Mouse (Mus musculus) skeletal muscle tissue, adult 2 months (tissue): ENCODE data around the gene Pde4d.

Experiments
- DNase-seq: peaks from one replicate; pipeline ENCODE4 v3.0.0-alpha.2; 2012; ENCODE audit warnings: low read depth, low spot score

Pde4d gene

GRCm38 (mm10) chr13:108490872-108491271, 41.1 kb downstream of the Pde4d start:
- no peak for DNase-seq

GRCm38 (mm10) chr13:108492886-108493285, 43.1 kb downstream of the Pde4d start:
- DNase-seq = no peak

- DNase-seq = no peak
Observed at GRCm38 (mm10) chr13:108494365-108494764, 44.6 kb downstream of the Pde4d start.

DNA sequence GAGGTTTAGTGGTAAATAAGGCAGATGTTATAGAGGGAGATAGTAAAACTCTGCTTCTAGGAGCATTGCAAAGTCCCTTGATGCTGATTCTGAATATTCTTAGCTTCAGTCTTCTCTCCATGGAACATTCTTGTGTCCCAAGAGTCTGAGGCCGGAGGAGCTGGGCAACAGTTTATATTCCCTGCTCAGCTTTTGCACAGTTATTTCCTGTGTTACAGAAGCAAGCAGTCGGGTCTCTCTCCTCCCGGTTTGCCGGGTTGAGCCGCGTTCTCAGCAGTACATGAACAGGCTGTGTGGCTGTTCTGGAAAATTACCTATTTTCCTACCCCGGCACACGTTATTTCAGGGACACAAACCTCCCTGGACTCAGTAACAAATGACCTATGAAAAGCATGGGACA, 48.0 kb downstream of the Pde4d start:
- no peak for DNase-seq

DNA sequence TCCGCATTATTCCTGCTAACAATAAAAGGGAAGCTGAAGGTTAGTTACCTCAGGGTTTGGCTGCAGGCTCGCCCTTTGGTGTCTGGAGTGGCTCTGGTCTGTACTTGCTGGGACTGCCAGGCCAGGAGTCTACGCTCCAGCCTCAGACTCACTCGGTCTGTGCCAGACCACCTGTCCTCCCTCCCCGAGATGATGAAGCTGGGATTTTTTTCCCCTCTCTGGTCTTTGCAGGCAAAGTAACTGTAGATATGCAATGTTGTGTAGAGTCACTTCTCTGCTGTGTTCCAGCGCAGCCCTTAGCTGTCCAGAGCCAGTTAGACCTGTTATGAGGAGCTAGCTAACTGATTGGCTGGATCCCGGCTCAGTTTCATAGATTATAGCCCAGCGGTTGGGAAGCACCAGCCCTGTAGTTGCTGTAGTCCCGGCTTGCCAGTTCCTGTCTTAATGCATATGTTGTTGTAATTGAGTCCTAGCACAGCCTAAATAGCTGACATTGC, 48.5 kb downstream of the Pde4d start:
- DNase-seq = no peak

GRCm38 (mm10) chr13:108498773-108499313, 49.1 kb downstream of the Pde4d start:
- no peak for DNase-seq

GRCm38 (mm10) chr13:108501386-108501785, 51.6 kb downstream of the Pde4d start:
- no peak for DNase-seq

DNA sequence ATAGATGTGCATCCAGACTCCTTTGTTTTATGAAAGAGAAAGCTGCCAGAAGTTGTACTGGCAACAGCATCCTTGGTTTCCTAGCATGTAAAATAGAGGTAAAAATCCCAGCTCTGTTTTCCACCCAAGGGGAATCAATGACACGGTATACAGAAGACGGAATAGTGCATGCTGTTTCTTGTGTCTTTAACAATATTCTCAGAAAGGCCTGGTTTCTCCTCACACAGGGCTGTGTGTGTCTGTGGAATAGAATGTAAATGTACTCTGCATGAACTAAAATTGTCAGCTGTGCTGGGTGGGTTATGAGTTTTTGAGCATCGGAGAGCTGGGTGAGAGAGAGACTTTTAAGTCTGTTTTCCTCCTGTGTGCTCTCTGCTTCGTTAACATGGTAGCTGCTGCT, 74.8 kb downstream of the Pde4d start:
- DNase-seq = no peak

GRCm38 (mm10) chr13:108524969-108525368, 75.2 kb downstream of the Pde4d start:
- no peak for DNase-seq

DNA sequence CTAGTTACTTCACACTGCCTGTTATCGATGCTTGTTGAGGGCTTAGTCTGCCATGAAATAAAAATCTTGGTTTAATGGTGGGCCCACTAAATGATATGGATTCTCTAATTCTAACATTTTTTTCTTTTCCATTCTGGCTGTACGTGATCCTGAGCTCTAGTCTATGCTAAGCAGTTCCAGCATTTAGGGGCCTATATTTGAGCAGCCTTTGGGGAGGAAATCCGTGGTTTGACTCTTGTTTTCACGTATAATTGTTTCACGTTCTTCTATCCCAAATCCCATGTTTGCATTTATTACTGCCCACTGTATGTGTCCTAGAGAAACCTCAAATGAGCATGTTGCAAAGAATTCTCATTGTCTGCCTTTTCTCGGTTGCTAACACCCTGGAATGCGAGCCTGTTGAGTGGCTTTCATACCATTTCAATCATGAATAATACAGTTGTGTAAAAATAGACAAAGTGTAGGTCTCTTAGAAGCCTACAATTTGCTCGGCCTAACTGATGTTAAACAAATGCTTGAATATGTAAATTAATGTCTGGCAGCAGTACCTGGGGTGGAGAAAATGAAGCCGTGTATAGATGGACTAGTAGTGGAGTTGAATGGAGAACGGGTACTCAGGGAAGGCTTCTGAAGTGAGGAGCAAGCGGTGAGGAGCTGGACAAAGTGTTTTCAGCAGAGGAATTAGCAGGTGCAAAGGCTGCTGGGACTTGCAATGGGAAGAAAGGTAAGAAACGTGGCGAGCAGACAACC, 76.7 kb downstream of the Pde4d start:
- no peak for DNase-seq

DNA sequence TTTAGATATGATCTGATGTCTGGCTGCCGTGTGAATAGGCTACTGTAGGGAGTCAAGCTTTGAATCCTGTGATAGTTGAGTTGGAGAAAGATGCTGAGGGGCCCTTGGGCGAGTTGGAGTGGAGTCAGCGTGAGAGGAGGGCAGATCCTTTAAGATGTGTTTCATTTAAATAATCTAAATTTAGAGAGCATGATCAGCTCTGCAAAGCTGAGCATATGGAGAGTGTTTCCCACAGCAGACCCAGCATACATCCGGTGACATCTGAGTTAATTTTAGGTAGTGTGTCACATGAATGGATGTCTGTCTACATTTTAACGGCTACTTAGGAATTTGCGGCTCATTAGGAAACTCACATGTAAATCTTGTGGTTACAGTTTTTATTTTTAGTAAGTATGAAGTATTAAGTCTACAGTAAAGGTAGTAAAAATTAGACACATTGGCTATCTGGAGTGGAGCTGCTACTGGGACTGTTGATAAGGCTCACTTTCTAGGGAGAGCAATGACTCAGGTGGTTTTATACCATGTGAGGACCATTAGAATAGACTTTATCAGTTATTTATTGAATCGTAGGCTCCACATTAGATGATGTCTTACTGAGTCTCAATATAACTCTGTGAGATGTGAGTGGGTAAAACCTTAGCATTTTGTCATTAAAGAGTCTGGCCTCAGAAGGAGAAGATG, 77.5 kb downstream of the Pde4d start:
- no peak for DNase-seq

GRCm38 (mm10) chr13:108528343-108528742, 78.6 kb downstream of the Pde4d start:
- DNase-seq = no peak

DNA sequence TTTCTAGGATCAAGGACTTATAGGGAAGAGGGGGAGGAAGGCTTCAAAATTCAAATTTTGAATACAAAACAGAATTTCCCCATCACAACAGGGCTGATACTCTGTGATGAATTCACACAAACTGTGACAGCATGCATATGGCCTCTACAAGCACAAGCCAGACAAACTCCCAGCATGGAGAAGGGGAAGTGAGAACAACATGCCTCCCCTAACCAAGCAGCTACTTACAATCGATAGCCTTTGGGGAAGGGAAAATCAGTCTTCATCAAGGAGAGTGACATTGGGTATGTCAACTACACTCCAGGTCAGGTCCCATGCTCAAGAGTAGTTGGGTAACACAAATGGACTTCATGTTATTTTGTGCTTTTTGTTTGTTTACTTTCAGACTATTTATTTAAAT, 83.1 kb downstream of the Pde4d start:
- no peak for DNase-seq

DNA sequence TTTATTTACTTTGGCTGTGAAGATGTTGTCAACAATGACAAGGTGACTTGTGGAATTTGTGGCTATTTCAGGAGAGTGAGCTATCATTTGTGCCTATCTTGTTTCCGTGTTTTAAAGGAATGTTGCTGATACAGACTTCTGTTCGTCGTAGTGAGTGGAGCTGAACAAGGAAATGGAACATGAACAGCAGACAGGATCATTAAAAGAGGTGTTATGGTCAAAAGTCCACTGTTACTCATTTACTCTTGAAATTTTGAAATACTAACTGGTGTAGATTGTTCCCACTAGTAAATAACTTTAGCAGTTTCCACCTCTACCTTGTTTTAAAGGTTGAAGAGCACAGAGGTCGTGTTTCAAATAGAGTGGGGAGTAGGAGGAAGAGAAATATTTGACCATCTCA, 86.7 kb downstream of the Pde4d start:
- DNase-seq = no peak

DNA sequence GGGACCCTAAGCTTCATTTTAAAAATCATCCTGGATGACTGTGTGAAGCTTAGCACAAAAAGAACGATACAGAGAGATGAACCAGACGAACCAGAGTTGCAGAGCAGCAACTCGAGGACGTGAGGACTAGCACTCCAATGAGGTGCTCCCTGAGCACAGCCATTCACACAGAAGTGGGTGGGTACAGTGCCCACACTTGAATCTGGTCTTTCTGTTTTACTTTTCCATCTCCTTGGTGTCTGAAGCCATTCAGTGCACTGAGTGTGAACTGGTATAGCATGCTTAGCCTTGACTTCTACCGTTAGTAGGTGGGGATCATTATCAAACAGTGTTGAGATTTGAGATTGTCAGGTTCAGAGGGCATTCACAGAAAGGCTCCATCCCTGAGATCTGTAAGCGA, 87.2 kb downstream of the Pde4d start:
- DNase-seq = no peak

DNA sequence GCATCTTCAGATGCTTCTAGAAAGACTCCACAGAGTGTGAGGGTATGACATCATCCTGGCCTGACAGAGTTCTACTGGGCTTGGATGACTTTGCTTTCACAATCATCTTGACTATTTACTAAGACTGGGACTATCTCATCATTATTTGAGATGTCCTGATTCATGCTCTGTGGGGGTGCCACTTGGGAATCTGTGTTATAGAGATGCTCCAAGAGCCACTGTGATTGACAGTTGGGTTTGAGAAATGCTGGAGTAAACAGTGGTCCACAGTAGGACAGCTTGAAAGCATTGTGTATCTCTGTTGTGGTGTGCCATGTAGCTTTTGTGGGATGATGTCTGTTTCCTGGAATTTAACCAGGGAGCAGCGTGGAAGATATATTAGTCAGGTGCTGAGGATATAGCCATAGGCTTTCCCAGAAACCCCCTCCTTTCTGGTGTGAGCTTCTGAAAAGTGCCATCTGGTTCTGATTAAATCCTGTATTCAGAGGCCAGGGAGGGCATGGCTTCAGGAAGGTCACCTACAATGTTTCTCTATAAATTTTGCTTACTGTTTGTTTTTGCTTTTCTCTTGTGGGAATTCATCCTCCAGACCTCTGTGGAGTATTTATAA, 89.1 kb downstream of the Pde4d start:
- no peak for DNase-seq

- peak; percentile 44 for DNase-seq
Observed at GRCm38 (mm10) chr13:108541488-108541887, 91.7 kb downstream of the Pde4d start.

DNA sequence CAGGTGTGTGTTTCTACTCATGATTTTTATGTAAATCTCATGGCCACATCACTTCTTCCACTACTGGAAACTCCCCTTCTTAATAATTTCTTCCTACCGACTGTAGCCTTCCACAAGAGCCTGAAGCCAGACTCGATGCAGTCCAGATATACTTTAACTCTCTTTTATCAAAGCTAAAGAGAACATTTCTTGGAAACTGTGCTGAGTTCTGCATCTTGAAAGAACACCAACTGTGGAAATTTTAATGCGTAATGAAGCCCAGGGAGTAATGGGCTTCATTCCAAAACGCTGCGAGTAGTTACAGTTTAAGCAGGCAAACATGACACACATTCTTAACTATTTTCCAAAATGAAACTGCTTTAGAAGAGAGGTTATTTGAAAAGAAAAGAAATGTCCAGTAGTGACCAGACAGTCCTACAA, 92.6 kb downstream of the Pde4d start:
- DNase-seq = peak; percentile 54

GRCm38 (mm10) chr13:108552288-108552687, 102.5 kb downstream of the Pde4d start:
- no peak for DNase-seq

GRCm38 (mm10) chr13:108552995-108553394, 103.2 kb downstream of the Pde4d start:
- DNase-seq = no peak

DNA sequence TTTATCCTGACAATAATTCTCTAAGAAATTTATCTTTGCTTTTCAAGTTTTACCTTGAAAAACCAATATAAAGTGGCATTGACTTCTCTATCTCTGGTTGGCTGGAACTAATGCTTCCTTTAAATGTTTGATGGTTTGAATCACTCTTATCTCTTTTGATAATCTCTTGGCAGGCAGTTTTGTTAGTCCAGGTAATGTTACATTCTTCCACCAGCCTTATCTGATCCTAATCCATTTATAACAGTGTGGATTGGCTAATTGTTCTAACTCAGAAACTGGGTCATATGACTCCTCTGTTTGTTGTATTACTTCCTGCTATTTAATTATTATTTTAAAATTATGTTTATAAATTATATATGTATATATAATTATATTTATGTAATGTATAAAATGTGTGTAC, 105.2 kb downstream of the Pde4d start:
- no peak for DNase-seq

GRCm38 (mm10) chr13:108596938-108597337, 147.2 kb downstream of the Pde4d start:
- DNase-seq = no peak
